Mouse (Mus musculus): ENCODE results near the gene Pcyt1a. TPM values are rescaled to one million over a fixed set of nuclear protein-coding genes. Genes with fewer than 3 reads are reported as not detected.

Pcyt1a gene
- polyA plus RNA-seq, 1 experiment from 2014 or later, result 46.9 TPM

- 6% methylated on average over 22 of the region's 22 CpGs for WGBS
- H3K9me3 ChIP-seq (ENCODE audit: control insufficient read depth, low read length), result no peaks in the 10 kb centered on the region
- H3K27ac ChIP-seq (ENCODE audit: low read depth, low read length), result peak overlapping the region; percentile 57; the same call in 1 of the 2 replicates
- H3K4me1 ChIP-seq (ENCODE audit: control insufficient read depth, insufficient read depth, low read depth, low read length), result no peaks in the 10 kb centered on the region; the same call in 1 of the 2 replicates
- ATAC-seq, result peak; percentile 91
- H3K9ac ChIP-seq (ENCODE audit: low read depth, low read length), result peak overlapping the region; percentile 67
- H3K4me2 ChIP-seq (ENCODE audit: low read length), result peak overlapping the region; percentile 70
- no peaks in the 10 kb centered on the region for H3K27me3 ChIP-seq (replicated peaks; ENCODE audit: control insufficient read depth, insufficient read depth, low read length)
- H3K4me3 ChIP-seq (ENCODE audit: low read length), result peak overlapping the region; percentile 39
- H3K36me3 ChIP-seq (ENCODE audit: control insufficient read depth, insufficient read depth, low read length), result no peaks in the 10 kb centered on the region
These were observed 68.8 kb downstream of the Pcyt1a start for GRCm38 (mm10) chr16:32499430-32500037.

GRCm38 (mm10) chr16:32501459-32501858 is 70.7 kb downstream of the Pcyt1a start:
- Histone ChIP-seq H3K4me3 (ENCODE audit: low read length) (no peak overlapping the region), H3K4me2 (ENCODE audit: low read length) (no peak overlapping the region), H3K4me1 (ENCODE audit: control insufficient read depth, insufficient read depth, low read depth, low read length) (no peaks in the 10 kb centered on the region; the same call in 1 of the 2 replicates), H3K27me3 (replicated peaks; ENCODE audit: control insufficient read depth, insufficient read depth, low read length) (no peaks in the 10 kb centered on the region), H3K9me3 (ENCODE audit: control insufficient read depth, low read length) (no peaks in the 10 kb centered on the region), H3K36me3 (ENCODE audit: control insufficient read depth, insufficient read depth, low read length) (no peaks in the 10 kb centered on the region), H3K9ac (ENCODE audit: low read depth, low read length) (no peak overlapping the region), H3K27ac (ENCODE audit: low read depth, low read length) (no peak overlapping the region)
- 72% methylated on average over 7 of the region's 7 CpGs for WGBS
- no peak for ATAC-seq

- H3K36me3 ChIP-seq (ENCODE audit: control insufficient read depth, insufficient read depth, low read length), result no peaks in the 10 kb centered on the region
- no peaks in the 10 kb centered on the region; the same call in 1 of the 2 replicates for H3K4me1 ChIP-seq (ENCODE audit: control insufficient read depth, insufficient read depth, low read depth, low read length)
- no peak overlapping the region for H3K4me2 ChIP-seq (ENCODE audit: low read length)
- no peak for ATAC-seq
- H3K27ac ChIP-seq (ENCODE audit: low read depth, low read length), result no peak overlapping the region
- H3K9me3 ChIP-seq (ENCODE audit: control insufficient read depth, low read length), result no peaks in the 10 kb centered on the region
- H3K9ac ChIP-seq (ENCODE audit: low read depth, low read length), result no peak overlapping the region
- H3K4me3 ChIP-seq (ENCODE audit: low read length), result no peak overlapping the region
- WGBS, result 91% methylated on average over 12 of the region's 12 CpGs
- no peaks in the 10 kb centered on the region for H3K27me3 ChIP-seq (replicated peaks; ENCODE audit: control insufficient read depth, insufficient read depth, low read length)
These were observed 72.1 kb downstream of the Pcyt1a start for GRCm38 (mm10) chr16:32502621-32503335.

GRCm38 (mm10) chr16:32503633-32504032 is 72.9 kb downstream of the Pcyt1a start:
- no peak overlapping the region for H3K27ac ChIP-seq (ENCODE audit: low read depth, low read length)
- no peak for ATAC-seq
- H3K4me1 ChIP-seq (ENCODE audit: control insufficient read depth, insufficient read depth, low read depth, low read length), result no peaks in the 10 kb centered on the region; the same call in 1 of the 2 replicates
- no peak overlapping the region for H3K4me3 ChIP-seq (ENCODE audit: low read length)
- no peaks in the 10 kb centered on the region for H3K36me3 ChIP-seq (ENCODE audit: control insufficient read depth, insufficient read depth, low read length)
- no peaks in the 10 kb centered on the region for H3K9me3 ChIP-seq (ENCODE audit: control insufficient read depth, low read length)
- WGBS, result 75% methylated on average over 6 of the region's 6 CpGs
- H3K9ac ChIP-seq (ENCODE audit: low read depth, low read length), result no peak overlapping the region
- H3K4me2 ChIP-seq (ENCODE audit: low read length), result no peak overlapping the region
- H3K27me3 ChIP-seq (replicated peaks; ENCODE audit: control insufficient read depth, insufficient read depth, low read length), result no peaks in the 10 kb centered on the region

DNA sequence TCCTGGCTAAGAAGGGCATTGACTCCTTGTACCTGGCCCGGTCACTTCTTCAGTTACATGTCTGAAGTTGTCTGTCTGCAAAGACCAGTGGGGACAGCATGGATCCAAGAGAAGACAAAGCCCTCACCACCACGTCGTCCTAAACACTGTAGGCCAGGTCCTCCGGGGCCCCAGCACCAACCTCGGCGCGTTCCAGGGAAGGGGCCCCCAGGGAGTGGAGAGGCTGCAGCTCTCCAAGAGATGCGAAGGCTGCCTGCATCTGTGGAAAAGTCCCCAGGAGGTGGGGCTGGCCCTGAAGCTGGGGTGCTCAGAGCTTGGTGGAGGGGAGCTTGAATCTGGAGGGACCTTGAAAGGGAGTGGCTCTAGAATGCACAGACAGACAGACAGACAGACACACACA is 75.6 kb downstream of the Pcyt1a start:
- H3K9me3 ChIP-seq (ENCODE audit: control insufficient read depth, low read length), result no peaks in the 10 kb centered on the region
- H3K36me3 ChIP-seq (ENCODE audit: control insufficient read depth, insufficient read depth, low read length), result no peaks in the 10 kb centered on the region
- no peak overlapping the region for H3K4me3 ChIP-seq (ENCODE audit: low read length)
- 82% methylated on average over 8 of the region's 8 CpGs for WGBS
- peaks cover 12% of the 10 kb centered on the region; the same call in 1 of the 2 replicates for H3K4me1 ChIP-seq (ENCODE audit: control insufficient read depth, insufficient read depth, low read depth, low read length)
- H3K27me3 ChIP-seq (replicated peaks; ENCODE audit: control insufficient read depth, insufficient read depth, low read length), result no peaks in the 10 kb centered on the region
- H3K4me2 ChIP-seq (ENCODE audit: low read length), result no peak overlapping the region
- H3K9ac ChIP-seq (ENCODE audit: low read depth, low read length), result no peak overlapping the region
- no peak for ATAC-seq
- no peak overlapping the region for H3K27ac ChIP-seq (ENCODE audit: low read depth, low read length)

GRCm38 (mm10) chr16:32506868-32507267 is 76.1 kb downstream of the Pcyt1a start:
- H3K4me3 ChIP-seq (ENCODE audit: low read length), result no peak overlapping the region
- H3K27me3 ChIP-seq (replicated peaks; ENCODE audit: control insufficient read depth, insufficient read depth, low read length), result no peaks in the 10 kb centered on the region
- H3K9ac ChIP-seq (ENCODE audit: low read depth, low read length), result no peak overlapping the region
- WGBS, result 77% methylated on average over 7 of the region's 7 CpGs
- no peaks in the 10 kb centered on the region for H3K9me3 ChIP-seq (ENCODE audit: control insufficient read depth, low read length)
- H3K4me1 ChIP-seq (ENCODE audit: control insufficient read depth, insufficient read depth, low read depth, low read length), result peaks cover 12% of the 10 kb centered on the region; the same call in 1 of the 2 replicates
- H3K4me2 ChIP-seq (ENCODE audit: low read length), result no peak overlapping the region
- no peak overlapping the region for H3K27ac ChIP-seq (ENCODE audit: low read depth, low read length)
- no peak for ATAC-seq
- H3K36me3 ChIP-seq (ENCODE audit: control insufficient read depth, insufficient read depth, low read length), result no peaks in the 10 kb centered on the region

DNA sequence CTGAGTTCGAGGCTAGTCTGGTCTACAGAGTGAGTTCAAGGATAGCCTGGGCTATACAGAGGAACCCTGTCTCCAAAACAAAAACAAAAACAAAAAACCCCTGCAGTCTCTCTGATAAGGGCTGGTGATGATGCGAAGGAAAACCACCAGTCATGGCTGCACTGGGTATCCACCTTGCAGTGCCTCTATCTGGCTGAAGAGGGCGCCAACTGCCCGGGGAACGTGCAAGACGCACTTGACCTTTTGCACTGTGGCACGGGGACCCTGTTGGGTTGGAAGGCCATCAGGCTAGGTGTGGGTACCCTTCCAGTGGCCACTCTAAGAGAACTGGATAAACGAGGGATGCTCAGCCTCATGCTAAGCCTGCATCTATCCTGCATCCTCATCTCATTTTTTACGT is 76.7 kb downstream of the Pcyt1a start:
- no peak overlapping the region for H3K4me2 ChIP-seq (ENCODE audit: low read length)
- H3K9ac ChIP-seq (ENCODE audit: low read depth, low read length), result no peak overlapping the region
- peaks cover 12% of the 10 kb centered on the region; the same call in 1 of the 2 replicates for H3K4me1 ChIP-seq (ENCODE audit: control insufficient read depth, insufficient read depth, low read depth, low read length)
- H3K36me3 ChIP-seq (ENCODE audit: control insufficient read depth, insufficient read depth, low read length), result no peaks in the 10 kb centered on the region
- no peaks in the 10 kb centered on the region for H3K27me3 ChIP-seq (replicated peaks; ENCODE audit: control insufficient read depth, insufficient read depth, low read length)
- no peak overlapping the region for H3K27ac ChIP-seq (ENCODE audit: low read depth, low read length)
- no peaks in the 10 kb centered on the region for H3K9me3 ChIP-seq (ENCODE audit: control insufficient read depth, low read length)
- no peak for ATAC-seq
- no peak overlapping the region for H3K4me3 ChIP-seq (ENCODE audit: low read length)
- 23% methylated on average over 9 of the region's 9 CpGs for WGBS

DNA sequence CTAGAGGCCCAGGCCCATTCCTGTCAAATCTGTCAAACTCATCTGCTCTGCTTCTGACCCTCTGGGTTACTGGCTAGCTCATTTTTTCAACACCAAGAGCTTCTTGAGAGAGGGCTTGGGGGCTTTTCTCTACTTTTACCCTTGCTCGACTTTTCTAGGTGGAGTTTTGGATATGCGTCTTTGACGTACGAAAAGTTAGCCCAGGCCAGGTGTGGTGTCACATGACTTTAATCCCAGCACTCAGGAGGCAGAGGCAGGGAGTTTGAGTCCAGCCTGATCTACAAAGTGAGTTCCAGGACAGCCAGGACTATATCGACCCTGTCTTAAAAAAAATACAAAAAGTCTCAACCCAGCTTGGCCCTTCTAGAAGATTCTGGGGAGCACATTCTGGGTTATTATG is 77.3 kb downstream of the Pcyt1a start:
- no peaks in the 10 kb centered on the region for H3K36me3 ChIP-seq (ENCODE audit: control insufficient read depth, insufficient read depth, low read length)
- H3K4me1 ChIP-seq (ENCODE audit: control insufficient read depth, insufficient read depth, low read depth, low read length), result peaks cover 12% of the 10 kb centered on the region; the same call in 1 of the 2 replicates
- no peak overlapping the region for H3K4me3 ChIP-seq (ENCODE audit: low read length)
- H3K9ac ChIP-seq (ENCODE audit: low read depth, low read length), result no peak overlapping the region
- H3K27me3 ChIP-seq (replicated peaks; ENCODE audit: control insufficient read depth, insufficient read depth, low read length), result no peaks in the 10 kb centered on the region
- H3K9me3 ChIP-seq (ENCODE audit: control insufficient read depth, low read length), result no peaks in the 10 kb centered on the region
- ATAC-seq, result no peak
- no peak overlapping the region for H3K4me2 ChIP-seq (ENCODE audit: low read length)
- H3K27ac ChIP-seq (ENCODE audit: low read depth, low read length), result no peak overlapping the region
- WGBS, result 93% methylated on average over 5 of the region's 5 CpGs

DNA sequence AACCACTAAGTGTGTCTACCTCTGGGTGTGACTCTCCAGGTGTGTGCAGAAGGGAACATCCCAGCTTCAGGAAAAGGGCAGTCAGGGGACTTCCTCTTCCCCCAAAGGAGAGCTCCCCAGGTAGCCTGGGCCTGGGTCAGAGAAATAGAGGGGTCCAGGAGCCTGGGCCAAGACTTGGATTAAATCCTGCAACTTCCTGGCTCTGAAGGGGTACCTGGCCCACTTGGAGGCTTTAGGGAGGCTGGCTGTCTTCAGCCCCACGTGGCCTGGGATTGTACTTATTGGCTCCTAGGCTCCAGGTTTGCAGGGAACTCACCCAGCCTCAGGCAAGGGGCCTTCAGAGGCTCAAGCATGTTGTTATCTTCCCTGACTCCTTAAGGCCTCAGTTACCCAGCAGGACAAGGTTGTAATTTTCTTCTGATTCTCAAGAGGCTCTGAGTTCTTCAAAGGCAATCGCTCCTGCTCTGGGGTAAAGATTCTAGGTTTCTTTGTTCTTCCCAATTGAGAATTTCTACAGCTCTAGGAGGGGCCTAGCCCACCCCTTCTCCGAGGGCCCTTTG is 77.9 kb downstream of the Pcyt1a start:
- WGBS, result 40% methylated on average over 3 of the region's 3 CpGs
- no peaks in the 10 kb centered on the region for H3K9me3 ChIP-seq (ENCODE audit: control insufficient read depth, low read length)
- H3K27ac ChIP-seq (ENCODE audit: low read depth, low read length), result no peak overlapping the region
- H3K9ac ChIP-seq (ENCODE audit: low read depth, low read length), result no peak overlapping the region
- H3K36me3 ChIP-seq (ENCODE audit: control insufficient read depth, insufficient read depth, low read length), result no peaks in the 10 kb centered on the region
- H3K4me3 ChIP-seq (ENCODE audit: low read length), result no peak overlapping the region
- ATAC-seq, result no peak; the same call in 1 of the 2 replicates
- H3K4me2 ChIP-seq (ENCODE audit: low read length), result no peak overlapping the region
- peaks cover 12% of the 10 kb centered on the region; the same call in 1 of the 2 replicates for H3K4me1 ChIP-seq (ENCODE audit: control insufficient read depth, insufficient read depth, low read depth, low read length)
- no peaks in the 10 kb centered on the region for H3K27me3 ChIP-seq (replicated peaks; ENCODE audit: control insufficient read depth, insufficient read depth, low read length)

Data from hindbrain, embryonic 16.5 days (tissue).